Mouse (Mus musculus) kidney, embryonic 14.5 days (tissue): ENCODE measurements around the gene Gm26620. TPM values are rescaled to one million over a fixed set of nuclear protein-coding genes. Genes with fewer than 3 reads are reported as not detected.

Source experiments
- ATAC-seq: fragments of 200-750 bp; cut with Nextera tagmentation; 2 replicates; pipeline ENCODE4 v1.8.0; 2017; ENCODE audit warnings: moderate number of reproducible peaks, mild to moderate bottlenecking, moderate TSS enrichment, moderate library complexity; ENCODE audit not compliant: low FRiP score, low TSS enrichment
- H3K27ac ChIP-seq: fragments of 300-500 bp; sonication (generic); 2 replicates; pipeline ENCODE4 v1.5.1; 2014; ENCODE audit warnings: low read depth, mild to moderate bottlenecking, low read length, moderate library complexity, mixed read lengths
- H3K27me3 ChIP-seq: fragments of 300-500 bp; sonication (generic); 2 replicates; pipeline ENCODE4 v1.6.1; 2014; ENCODE audit warnings: mild to moderate bottlenecking, low read length; ENCODE audit not compliant: control insufficient read depth, insufficient read depth
- H3K36me3 ChIP-seq: fragments of 300-500 bp; sonication (generic); 2 replicates; pipeline ENCODE4 v1.6.1; 2014; ENCODE audit warnings: low read length, mixed read lengths; ENCODE audit not compliant: control insufficient read depth, insufficient read depth
- H3K4me1 ChIP-seq: fragments of 300-500 bp; sonication (generic); 2 replicates; pipeline ENCODE4 v1.6.1; 2014; ENCODE audit warnings: low read length, mixed read lengths; ENCODE audit not compliant: control insufficient read depth, insufficient read depth
- H3K4me2 ChIP-seq: fragments of 300-500 bp; sonication (generic); replicated peaks from 2 replicates; pipeline ENCODE4 v1.6.1; 2014; ENCODE audit warnings: low read depth, mild to moderate bottlenecking, low read length
- H3K4me3 ChIP-seq: fragments of 300-500 bp; sonication (generic); 2 replicates; pipeline ENCODE4 v1.5.1; 2014; ENCODE audit warnings: mild to moderate bottlenecking, low read length
- H3K9ac ChIP-seq: fragments of 300-500 bp; sonication (generic); 2 replicates; pipeline ENCODE4 v1.6.1; 2014; ENCODE audit warnings: low read depth, mild to moderate bottlenecking, low read length, moderate library complexity
- H3K9me3 ChIP-seq: fragments of 300-500 bp; sonication (generic); 2 replicates; pipeline ENCODE4 v1.6.1; 2016; ENCODE audit warnings: low read length; ENCODE audit not compliant: control insufficient read depth
- WGBS: fragments of 180-500 bp; shearing (Covaris S2); extraction: QIAGEN DNeasy Blood & Tissue Kit; methylation state at CpG from one replicate; pipeline ENCODE4 v1.1.7; 2014; 5-methylcytosine and 5-hydroxymethylcytosine counted together
- polyA plus RNA-seq: library from polyadenylated mRNA; unstranded; fragments of >200 nt; fragmentation: Nextera tagmentation; extraction: Ambion mirVana; gene quantifications from 2 replicates; pipeline ENCODE4 v1.2.1, GENCODE M21; 2014

Gene Gm26620
- polyA plus RNA-seq, 1 experiment from 2014 or later = not detected

GRCm38 (mm10) chr1:170901536-170902238 is 16.8 kb downstream of the Gm26620 start:
- Histone ChIP-seq H3K27me3 (peaks cover 11% of the 10 kb centered on the region; the same call in 1 of the 2 replicates), H3K27ac (no peak overlapping the region), H3K4me2 (no peak overlapping the region), H3K4me3 (no peak overlapping the region), H3K9ac (no peak overlapping the region), H3K36me3 (no peaks in the 10 kb centered on the region), H3K9me3 (no peaks in the 10 kb centered on the region), H3K4me1 (no peaks in the 10 kb centered on the region)
- 31% methylated on average over 10 of the region's 10 CpGs for WGBS
- ATAC-seq = peak; percentile 66

GRCm38 (mm10) chr1:170903485-170903884 is 18.6 kb downstream of the Gm26620 start:
- H3K9ac ChIP-seq = no peak overlapping the region
- H3K4me3 ChIP-seq = no peak overlapping the region
- WGBS = 59% methylated on average over 5 of the region's 5 CpGs
- H3K27me3 ChIP-seq = peaks cover 26% of the 10 kb centered on the region
- no peaks in the 10 kb centered on the region for H3K36me3 ChIP-seq
- no peak overlapping the region for H3K4me2 ChIP-seq
- H3K9me3 ChIP-seq = no peaks in the 10 kb centered on the region
- H3K27ac ChIP-seq = no peak overlapping the region
- ATAC-seq = no peak
- peaks cover 3% of the 10 kb centered on the region; the same call in 1 of the 2 replicates for H3K4me1 ChIP-seq

- Histone ChIP-seq H3K36me3 (no peaks in the 10 kb centered on the region), H3K27me3 (peaks cover 30% of the 10 kb centered on the region), H3K4me2 (peak overlapping the region; percentile 96), H3K27ac (no peak overlapping the region), H3K4me3 (peak overlapping the region; percentile 53), H3K4me1 (peaks cover 4% of the 10 kb centered on the region; the same call in 1 of the 2 replicates), H3K9ac (peak overlapping the region; percentile 47; the same call in 1 of the 2 replicates), H3K9me3 (no peaks in the 10 kb centered on the region)
- 0 out of 2 replicates have a peak, but pooled peaks have one; percentile 3 for ATAC-seq
- WGBS = 18% methylated on average over 11 of the region's 11 CpGs
These were observed 22.2 kb downstream of the Gm26620 start for GRCm38 (mm10) chr1:170907111-170907455.

GRCm38 (mm10) chr1:170907456-170908191 is 22.8 kb downstream of the Gm26620 start:
- no peak overlapping the region for H3K27ac ChIP-seq
- H3K9ac ChIP-seq = peak overlapping the region; percentile 47; the same call in 1 of the 2 replicates

DNA sequence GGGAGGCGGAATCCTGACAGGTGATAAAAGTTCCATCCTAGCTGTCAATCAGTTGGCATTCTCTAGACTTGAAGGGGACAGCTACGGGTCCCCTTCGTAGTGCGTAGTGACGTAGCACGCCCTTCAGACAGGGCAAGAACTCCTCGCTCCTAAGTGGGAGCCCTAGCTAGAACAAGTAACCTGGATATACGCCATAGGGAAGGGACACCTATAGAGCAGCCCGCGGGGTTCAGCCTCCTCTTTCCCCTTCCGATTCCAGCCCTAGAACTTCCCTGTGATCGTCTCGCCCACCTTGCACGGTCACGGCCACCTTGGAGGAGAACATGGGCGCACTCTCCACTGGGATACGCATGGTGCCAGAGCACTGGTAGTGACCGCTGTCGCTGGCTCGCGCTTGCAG is 23.5 kb downstream of the Gm26620 start:
- peak overlapping the region; percentile 53 for H3K4me3 ChIP-seq
- H3K36me3 ChIP-seq = no peaks in the 10 kb centered on the region
- ATAC-seq = peak; percentile 61
- H3K9ac ChIP-seq = peak overlapping the region; percentile 13; the same call in 1 of the 2 replicates
- 4% methylated on average over 21 of the region's 21 CpGs for WGBS
- H3K27me3 ChIP-seq = peaks cover 30% of the 10 kb centered on the region
- peak overlapping the region; percentile 96 for H3K4me2 ChIP-seq
- H3K27ac ChIP-seq = no peak overlapping the region
- no peaks in the 10 kb centered on the region for H3K9me3 ChIP-seq
- H3K4me1 ChIP-seq = peaks cover 4% of the 10 kb centered on the region; the same call in 1 of the 2 replicates

More at GRCm38 (mm10) chr1:170907456-170908191, 22.8 kb downstream of the Gm26620 start:
- Histone ChIP-seq H3K4me2 (peak overlapping the region; percentile 96), H3K36me3 (no peaks in the 10 kb centered on the region), H3K4me3 (peak overlapping the region; percentile 53), H3K9me3 (no peaks in the 10 kb centered on the region), H3K27me3 (peaks cover 30% of the 10 kb centered on the region), H3K4me1 (peaks cover 4% of the 10 kb centered on the region; the same call in 1 of the 2 replicates)
- WGBS = under 1% methylated on average over 71 of the region's 71 CpGs
- peak; percentile 71 for ATAC-seq

- Histone ChIP-seq H3K4me3 (no peak overlapping the region), H3K9ac (no peak overlapping the region), H3K27ac (no peak overlapping the region), H3K27me3 (peaks cover 21% of the 10 kb centered on the region), H3K4me1 (peaks cover 4% of the 10 kb centered on the region; the same call in 1 of the 2 replicates), H3K9me3 (no peaks in the 10 kb centered on the region), H3K4me2 (no peak overlapping the region), H3K36me3 (no peaks in the 10 kb centered on the region)
- ATAC-seq = no peak
- WGBS = 84% methylated on average over 11 of the region's 11 CpGs
These were observed 27.2 kb downstream of the Gm26620 start for GRCm38 (mm10) chr1:170911907-170912660.

GRCm38 (mm10) chr1:170912891-170913615 is 28.2 kb downstream of the Gm26620 start, which contains the start of gene Fcrlb:
TSS of gene Fcrlb (minus strand) at chr1:170912941.
- H3K4me3 ChIP-seq = no peak within 1 kb of the TSS
- H3K36me3 ChIP-seq = no peaks in the 10 kb centered on the region
- peaks cover 12% of the 10 kb centered on the region for H3K27me3 ChIP-seq
- H3K9ac ChIP-seq = no peak within 1 kb of the TSS
- H3K27ac ChIP-seq = no peak within 1 kb of the TSS
- peaks cover 4% of the 10 kb centered on the region; the same call in 1 of the 2 replicates for H3K4me1 ChIP-seq
- no peaks in the 10 kb centered on the region for H3K9me3 ChIP-seq
- H3K4me2 ChIP-seq = no peak within 1 kb of the TSS
- no peak for ATAC-seq
- WGBS = 76% methylated on average over 5 of the region's 5 CpGs

- no peak overlapping the region for H3K4me2 ChIP-seq
- H3K4me1 ChIP-seq = no peaks in the 10 kb centered on the region
- H3K27ac ChIP-seq = no peak overlapping the region
- no peak overlapping the region for H3K4me3 ChIP-seq
- no peaks in the 10 kb centered on the region for H3K36me3 ChIP-seq
- no peak overlapping the region for H3K9ac ChIP-seq
- no peak for ATAC-seq
- no peaks in the 10 kb centered on the region for H3K9me3 ChIP-seq
- WGBS = 83% methylated on average over 5 of the region's 5 CpGs
- no peaks in the 10 kb centered on the region for H3K27me3 ChIP-seq
These were observed 30.8 kb downstream of the Gm26620 start for GRCm38 (mm10) chr1:170915657-170916056.
